Mouse (Mus musculus): Measurements from ENCODE around the gene Hoxa6.

GRCm38 (mm10) chr6:52186500-52186899 is 22.0 kb downstream of the Hoxa6 start:
- TF ChIP-seq TAL1 (IDR thresholded peaks at IDR 0.05; ENCODE audit: low read length) (no peak), GATA1 (IDR thresholded peaks at IDR 0.05; ENCODE audit: low read length) (no peak)
